Mouse (Mus musculus) embryonic facial prominence, embryonic 14.5 days (tissue): ENCODE data around the gene Psmb9. TPM values are rescaled to one million over a fixed set of nuclear protein-coding genes. Genes with fewer than 3 reads are reported as not detected.
A peak's percentile ranks its signal among the peaks of the same experiment; 100 is the strongest.

ENCODE experiments used
- ATAC-seq: fragments of 200-750 bp; cut with Nextera tagmentation; 2 replicates; pipeline ENCODE4 v1.8.0; 2017; ENCODE audit warnings: low read depth, moderate number of reproducible peaks, moderate TSS enrichment
- DNase-seq: peaks from one replicate; pipeline ENCODE4 v3.0.0-alpha.2; 2015; ENCODE audit warnings: low spot score
- H3K27ac ChIP-seq: fragments of 300-500 bp; sonication (generic); replicated peaks from 2 replicates; pipeline ENCODE4 v1.5.1; 2014; ENCODE audit warnings: low read depth, mild to moderate bottlenecking, low read length, moderate library complexity
- H3K27me3 ChIP-seq: fragments of 300-500 bp; sonication (generic); replicated peaks from 2 replicates; pipeline ENCODE4 v1.6.1; 2014; ENCODE audit warnings: low read length; ENCODE audit not compliant: control insufficient read depth, insufficient read depth
- H3K36me3 ChIP-seq: fragments of 300-500 bp; sonication (generic); 2 replicates; pipeline ENCODE4 v1.6.1; 2014; ENCODE audit warnings: low read length, mixed read lengths; ENCODE audit not compliant: control insufficient read depth, insufficient read depth
- H3K4me1 ChIP-seq: fragments of 300-500 bp; sonication (generic); 2 replicates; pipeline ENCODE4 v1.6.1; 2014; ENCODE audit warnings: antibody characterized with exemption, low read length; ENCODE audit not compliant: control insufficient read depth, insufficient read depth
- H3K4me2 ChIP-seq: fragments of 300-500 bp; sonication (generic); 2 replicates; pipeline ENCODE4 v1.6.1; 2014; ENCODE audit warnings: low read depth, mild to moderate bottlenecking, low read length, moderate library complexity, mixed read lengths
- H3K4me3 ChIP-seq: fragments of 300-500 bp; sonication (generic); 2 replicates; pipeline ENCODE4 v1.5.1; 2014; ENCODE audit warnings: low read depth, mild to moderate bottlenecking, low read length
- H3K9ac ChIP-seq: fragments of 300-500 bp; sonication (generic); 2 replicates; pipeline ENCODE4 v1.6.1; 2014; ENCODE audit warnings: low read depth, mild to moderate bottlenecking, low read length, moderate library complexity, mixed read lengths
- H3K9me3 ChIP-seq: fragments of 300-500 bp; sonication (generic); 2 replicates; pipeline ENCODE4 v1.6.1; 2016; ENCODE audit warnings: low read length; ENCODE audit not compliant: control insufficient read depth
- WGBS: fragments of 180-500 bp; shearing (Covaris S2); extraction: QIAGEN DNeasy Blood & Tissue Kit; methylation state at CpG from one replicate; pipeline ENCODE4 v1.1.7; 2014; 5-methylcytosine and 5-hydroxymethylcytosine counted together
- polyA plus RNA-seq: library from polyadenylated mRNA; unstranded; fragments of >200 nt; fragmentation: Nextera tagmentation; extraction: Ambion mirVana; gene quantifications from 2 replicates; pipeline ENCODE4 v1.2.1, GENCODE M21; 2014

The Psmb9 gene
- polyA plus RNA-seq, 1 experiment from 2014 or later, result 3.8 TPM

DNA sequence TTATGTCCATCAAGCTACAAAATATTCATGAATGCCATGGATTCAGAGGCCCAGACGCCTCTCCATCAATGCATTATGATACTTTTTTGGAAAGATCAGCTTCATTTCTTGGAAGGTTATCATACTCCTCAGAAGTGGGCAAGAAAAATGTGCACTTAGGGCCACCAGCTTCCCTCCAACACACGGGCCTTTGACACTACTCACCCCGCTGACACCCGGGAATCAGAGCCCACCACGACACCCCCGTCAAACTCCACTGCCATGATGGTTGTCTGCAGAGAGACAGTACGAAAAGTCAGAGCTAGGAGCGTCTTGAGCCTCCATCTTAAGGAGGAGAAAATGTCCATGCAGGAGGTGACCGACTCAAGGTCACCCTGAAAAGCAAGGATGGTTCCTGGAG, 2.0 kb downstream of the Psmb9 start:
- WGBS, result 87% methylated on average over 9 of the region's 9 CpGs
- H3K27ac ChIP-seq, result no peak overlapping the region
- H3K27me3 ChIP-seq, result peaks cover 24% of the 10 kb centered on the region

DNA sequence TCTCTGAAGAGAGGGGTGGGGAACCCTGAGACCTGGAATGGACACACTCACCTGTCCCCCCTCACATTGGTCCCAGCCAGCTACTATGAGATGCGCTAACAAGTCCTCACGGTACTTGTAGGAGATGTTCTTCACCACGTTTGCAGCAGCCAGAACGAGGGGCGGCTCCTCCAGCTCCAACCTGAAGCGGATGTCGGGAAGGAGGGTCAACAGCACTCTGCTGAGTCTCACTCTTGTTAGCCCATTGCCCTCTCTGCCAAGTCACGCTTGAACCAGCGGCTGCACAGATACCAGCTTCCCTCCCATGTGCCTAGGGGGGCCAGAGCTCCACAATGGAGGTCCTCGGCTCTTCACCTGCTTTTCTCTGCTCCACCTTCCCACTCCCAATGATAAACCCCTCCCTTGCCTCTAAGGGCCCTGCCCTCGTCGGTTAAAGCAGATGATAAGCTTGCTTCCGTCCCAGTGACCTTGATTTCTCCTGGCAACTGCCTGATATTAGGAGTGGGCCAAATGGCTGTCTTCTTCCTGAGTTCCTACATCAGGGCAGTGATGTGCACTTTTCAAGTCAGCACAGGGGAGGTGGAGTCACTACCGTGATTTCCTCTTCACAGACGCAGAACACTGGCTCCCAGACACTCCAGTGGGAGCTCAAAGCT, 3.9 kb downstream of the Psmb9 start:
- Histone ChIP-seq H3K36me3 (no peaks in the 10 kb centered on the region), H3K9ac (no peak overlapping the region), H3K27ac (no peak overlapping the region), H3K9me3 (no peaks in the 10 kb centered on the region), H3K4me1 (peaks cover 6% of the 10 kb centered on the region; the same call in 1 of the 2 replicates), H3K27me3 (peaks cover 17% of the 10 kb centered on the region), H3K4me2 (no peak overlapping the region), H3K4me3 (no peak overlapping the region)
- ATAC-seq (no peak), DNase-seq (no peak)
- 81% methylated on average over 15 of the region's 15 CpGs for whole genome bisulfite sequencing

More for the DNA sequence above, 2.0 kb downstream of the Psmb9 start:
- no peak overlapping the region for H3K4me2 ChIP-seq
- H3K4me3 ChIP-seq, result no peak overlapping the region
- no peak for DNase-seq
- ATAC-seq, result no peak
- no peaks in the 10 kb centered on the region for H3K9me3 ChIP-seq
- no peaks in the 10 kb centered on the region for H3K36me3 ChIP-seq
- H3K9ac ChIP-seq, result no peak overlapping the region
- peaks cover 6% of the 10 kb centered on the region; the same call in 1 of the 2 replicates for H3K4me1 ChIP-seq

DNA sequence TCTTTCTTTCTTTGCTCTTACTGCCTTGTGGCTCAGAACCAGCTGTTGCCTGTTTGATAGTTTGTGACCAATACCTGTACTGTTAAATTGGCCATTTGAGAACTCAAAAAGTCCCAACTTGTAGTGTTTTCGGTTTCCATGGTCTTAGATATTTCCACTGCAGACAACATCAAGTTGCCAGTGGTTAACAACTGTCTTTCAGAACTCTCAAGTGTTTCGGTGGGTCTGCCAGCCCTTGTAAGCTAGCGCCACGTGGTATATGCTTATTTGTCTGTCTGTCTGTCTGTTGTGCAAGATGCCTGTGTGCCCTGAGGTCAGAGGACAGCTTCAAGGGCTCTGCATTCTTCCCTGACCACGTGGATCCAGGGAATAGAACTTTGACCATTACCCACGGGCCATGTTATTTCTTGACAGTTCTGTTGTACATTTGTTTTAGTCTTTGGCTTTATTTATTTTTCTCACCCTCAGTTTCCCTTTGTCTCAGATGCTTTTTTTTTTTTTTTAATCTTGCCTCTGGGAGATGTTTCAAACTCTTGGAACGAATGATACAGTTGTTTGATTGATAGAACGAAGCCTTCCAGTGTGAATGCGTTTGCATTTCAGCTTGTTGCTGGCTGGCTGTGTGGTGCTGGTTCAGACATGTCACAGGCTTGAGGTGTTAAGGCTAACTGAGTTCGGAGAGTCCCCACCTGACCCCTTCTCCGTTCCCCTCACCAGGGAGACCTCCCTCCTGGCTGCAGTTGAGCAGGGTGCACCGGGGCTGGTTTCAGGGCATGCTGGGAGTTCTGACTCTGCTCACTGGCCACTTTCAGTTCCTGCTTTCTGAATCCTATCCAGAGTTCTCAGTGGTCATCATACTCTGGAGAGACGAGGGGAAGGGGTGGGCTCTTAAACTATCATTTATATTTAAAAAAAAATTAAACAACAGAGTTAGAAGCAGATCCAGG, 7.4 kb downstream of the Psmb9 start:
- WGBS, result 64% methylated on average over 13 of the region's 13 CpGs
- Histone ChIP-seq H3K27ac (no peak overlapping the region), H3K36me3 (no peaks in the 10 kb centered on the region), H3K9me3 (peaks cover 11% of the 10 kb centered on the region; the same call in 1 of the 2 replicates), H3K4me3 (no peak overlapping the region), H3K9ac (no peak overlapping the region), H3K4me2 (no peak overlapping the region), H3K27me3 (no peaks in the 10 kb centered on the region), H3K4me1 (no peaks in the 10 kb centered on the region)
- no peak for DNase-seq
- no peak for ATAC-seq

DNA sequence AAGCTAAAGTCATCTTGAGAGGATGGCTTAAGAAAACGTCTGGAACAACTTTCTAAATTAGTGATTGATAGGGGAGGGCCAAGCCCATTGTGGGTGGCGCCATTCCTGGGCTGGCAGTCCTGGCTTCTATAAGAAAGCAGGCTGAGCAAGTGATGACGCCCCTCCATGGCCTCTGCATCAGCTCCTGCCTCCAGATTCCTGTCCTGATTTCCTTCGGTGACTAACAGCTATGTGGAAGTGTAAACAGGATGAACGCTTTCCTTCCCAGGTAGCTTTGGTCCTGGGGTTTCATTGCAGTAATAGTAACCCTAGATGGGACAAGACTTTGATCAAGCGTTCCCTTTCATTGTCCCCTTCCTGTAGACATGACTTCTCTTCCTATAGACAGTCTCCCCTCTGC, 8.5 kb downstream of the Psmb9 start:
- Histone ChIP-seq H3K4me3 (no peak overlapping the region), H3K36me3 (no peaks in the 10 kb centered on the region), H3K27me3 (no peaks in the 10 kb centered on the region), H3K4me1 (no peaks in the 10 kb centered on the region), H3K27ac (no peak overlapping the region), H3K9ac (no peak overlapping the region), H3K9me3 (peaks cover 11% of the 10 kb centered on the region; the same call in 1 of the 2 replicates), H3K4me2 (no peak overlapping the region)
- DNase-seq, result no peak
- WGBS, result 58% methylated on average over 6 of the region's 6 CpGs
- ATAC-seq, result no peak

DNA sequence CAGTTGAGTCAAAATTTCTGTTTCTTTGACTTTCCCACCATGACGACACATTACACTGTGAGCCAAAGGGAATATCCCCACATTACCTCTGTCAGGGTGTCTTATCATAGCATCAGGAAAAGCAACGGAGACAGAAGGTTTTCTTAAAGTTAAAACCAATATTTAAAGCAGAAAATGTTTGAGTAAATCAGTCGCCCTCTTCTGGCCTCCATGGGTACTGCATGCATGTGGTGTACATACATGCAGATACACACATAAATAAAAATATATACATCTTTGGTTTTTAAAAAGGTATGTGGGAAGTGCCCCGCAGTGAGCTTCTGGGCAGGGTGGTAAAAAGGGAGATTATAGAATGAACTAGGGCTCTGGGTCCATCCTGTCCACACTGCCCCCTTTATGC, 10.4 kb downstream of the Psmb9 start:
- H3K4me1 ChIP-seq, result no peaks in the 10 kb centered on the region
- H3K36me3 ChIP-seq, result no peaks in the 10 kb centered on the region
- no peak overlapping the region for H3K27ac ChIP-seq
- WGBS, result 69% methylated on average over 4 of the region's 4 CpGs
- H3K27me3 ChIP-seq, result no peaks in the 10 kb centered on the region
- DNase-seq (no peak), ATAC-seq (no peak)
- no peak overlapping the region for H3K9ac ChIP-seq
- H3K4me3 ChIP-seq, result no peak overlapping the region
- no peak overlapping the region for H3K4me2 ChIP-seq
- peaks cover 17% of the 10 kb centered on the region; the same call in 1 of the 2 replicates for H3K9me3 ChIP-seq

DNA sequence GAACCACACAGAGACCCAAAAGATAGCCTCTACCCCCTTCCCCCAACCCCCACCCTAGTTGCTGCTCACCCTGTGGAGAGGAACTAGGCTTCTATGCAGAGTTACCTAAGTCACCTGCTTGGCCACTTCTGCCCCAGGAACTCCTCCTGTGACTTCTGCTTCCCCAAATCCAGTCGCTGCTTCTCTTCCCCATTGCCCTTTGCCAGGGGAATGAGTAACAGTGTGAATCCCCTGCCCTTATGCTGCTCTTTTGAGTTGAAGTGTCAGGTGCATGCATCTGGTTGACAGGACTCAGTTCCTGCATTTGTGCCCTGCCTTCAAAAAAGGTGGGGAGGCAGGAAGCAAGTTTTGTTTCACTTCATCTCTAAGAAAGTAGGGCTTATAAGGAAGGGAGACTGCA, 13.5 kb downstream of the Psmb9 start:
- Histone ChIP-seq H3K36me3 (no peaks in the 10 kb centered on the region), H3K9ac (no peak overlapping the region), H3K27me3 (no peaks in the 10 kb centered on the region), H3K27ac (no peak overlapping the region), H3K4me3 (no peak overlapping the region), H3K9me3 (peaks cover 18% of the 10 kb centered on the region; the same call in 1 of the 2 replicates), H3K4me1 (no peaks in the 10 kb centered on the region), H3K4me2 (no peak overlapping the region)
- WGBS, result 50% methylated on average over 1 of the region's 1 CpGs
- no peak for DNase-seq
- ATAC-seq, result no peak

DNA sequence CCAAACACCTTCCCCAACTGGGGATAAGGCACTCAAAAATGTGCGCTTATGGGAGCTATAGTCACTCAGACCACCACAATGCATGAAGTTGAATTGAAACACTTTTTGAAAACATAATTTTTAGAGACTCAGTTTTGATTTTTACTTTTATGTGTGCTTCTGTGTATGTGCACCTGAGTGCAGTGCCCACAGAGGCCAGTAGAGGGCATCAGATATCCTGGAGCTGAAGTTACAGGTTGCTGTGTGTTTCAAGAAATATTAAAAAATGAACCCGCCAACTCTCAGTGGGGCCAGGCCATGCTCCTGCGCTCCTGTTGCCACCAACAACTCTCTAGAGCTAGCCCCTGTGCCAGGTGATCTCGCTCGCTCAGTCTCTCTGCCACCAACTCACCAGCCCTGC, 15.0 kb downstream of the Psmb9 start:
- 94% methylated on average over 5 of the region's 5 CpGs for WGBS
- no peak overlapping the region for H3K9ac ChIP-seq
- H3K27me3 ChIP-seq, result no peaks in the 10 kb centered on the region
- H3K4me3 ChIP-seq, result no peak overlapping the region
- no peak for DNase-seq
- H3K9me3 ChIP-seq, result peaks cover 17% of the 10 kb centered on the region; the same call in 1 of the 2 replicates
- no peak overlapping the region for H3K27ac ChIP-seq
- no peak for ATAC-seq
- H3K4me1 ChIP-seq, result no peaks in the 10 kb centered on the region
- H3K4me2 ChIP-seq, result no peak overlapping the region
- H3K36me3 ChIP-seq, result no peaks in the 10 kb centered on the region

DNA sequence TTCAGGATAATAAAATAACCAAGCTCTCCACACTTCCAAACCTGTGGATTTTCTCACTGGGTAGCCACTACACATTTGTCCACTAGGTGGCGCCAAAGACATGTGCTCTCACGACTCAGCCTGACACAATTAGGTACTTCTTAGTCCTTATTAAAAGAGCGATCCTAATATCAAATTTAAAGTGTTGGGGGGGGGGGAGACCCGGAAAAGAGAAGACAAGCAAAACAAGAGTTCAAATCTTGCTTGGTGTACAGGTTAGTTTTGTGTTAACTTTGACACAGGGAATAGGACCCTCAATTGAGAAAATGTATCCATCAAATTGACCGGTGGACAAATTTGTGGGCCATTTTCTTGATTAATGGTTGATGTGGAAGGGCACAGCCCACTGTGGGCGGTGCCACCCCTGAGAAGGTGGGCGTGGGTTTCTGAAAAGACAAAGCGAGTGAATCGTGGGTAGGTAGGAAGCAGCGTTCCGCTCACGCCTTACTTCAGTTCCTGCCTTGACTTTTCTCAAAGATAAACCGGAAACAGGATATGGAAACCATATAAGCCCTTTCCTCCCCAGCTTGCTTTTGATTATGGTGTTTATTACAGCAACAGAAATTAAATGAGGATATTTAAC, 16.6 kb downstream of the Psmb9 start:
- DNase-seq (peak; percentile 69), ATAC-seq (no peak)
- no peaks in the 10 kb centered on the region for H3K36me3 ChIP-seq
- no peak overlapping the region for H3K9ac ChIP-seq
- no peaks in the 10 kb centered on the region for H3K4me1 ChIP-seq
- H3K9me3 ChIP-seq, result peaks cover 7% of the 10 kb centered on the region; the same call in 1 of the 2 replicates
- H3K4me3 ChIP-seq, result no peak overlapping the region
- no peak overlapping the region for H3K27ac ChIP-seq
- H3K4me2 ChIP-seq, result no peak overlapping the region
- no peaks in the 10 kb centered on the region for H3K27me3 ChIP-seq
- 40% methylated on average over 13 of the region's 13 CpGs for WGBS
